Mouse (Mus musculus): ENCODE measurements around the gene Heg1. TPM values are rescaled to one million over a fixed set of nuclear protein-coding genes. Genes with fewer than 3 reads are reported as not detected.
A peak's percentile ranks its signal among the peaks of the same experiment; 100 is the strongest.

Heg1 gene
- polyA plus RNA-seq, 1 experiment from 2014 or later, result 22.9 TPM

- Histone ChIP-seq H3K9ac (replicated peaks; ENCODE audit: low read depth, low read length) (no peak overlapping the region), H3K27ac (ENCODE audit: low read length) (no peak overlapping the region), H3K36me3 (ENCODE audit: control insufficient read depth, insufficient read depth, low read length) (no peaks in the 10 kb centered on the region), H3K4me3 (ENCODE audit: low read depth, low read length) (no peak overlapping the region), H3K4me1 (ENCODE audit: control insufficient read depth, insufficient read depth, low read length) (peaks cover 3% of the 10 kb centered on the region; the same call in 1 of the 2 replicates), H3K4me2 (replicated peaks; ENCODE audit: low read depth, low read length) (no peak overlapping the region), H3K9me3 (ENCODE audit: control insufficient read depth, low read depth, low read length) (no peaks in the 10 kb centered on the region), H3K27me3 (ENCODE audit: control insufficient read depth, insufficient read depth, low read length) (no peaks in the 10 kb centered on the region)
- WGBS, result 70% methylated on average over 5 of the region's 5 CpGs
- ATAC-seq (ENCODE audit: insufficient number of reproducible peaks, insufficient read depth, low FRiP score, low read depth), result no peak
Measured at GRCm38 (mm10) chr16:33781789-33782728, 97.9 kb downstream of the Heg1 start.

- Histone ChIP-seq H3K27ac (ENCODE audit: low read length) (no peak overlapping the region), H3K4me3 (ENCODE audit: low read depth, low read length) (no peak overlapping the region), H3K27me3 (ENCODE audit: control insufficient read depth, insufficient read depth, low read length) (no peaks in the 10 kb centered on the region), H3K4me1 (ENCODE audit: control insufficient read depth, insufficient read depth, low read length) (peaks cover 3% of the 10 kb centered on the region; the same call in 1 of the 2 replicates), H3K9ac (replicated peaks; ENCODE audit: low read depth, low read length) (no peak overlapping the region), H3K36me3 (ENCODE audit: control insufficient read depth, insufficient read depth, low read length) (no peaks in the 10 kb centered on the region), H3K9me3 (ENCODE audit: control insufficient read depth, low read depth, low read length) (no peaks in the 10 kb centered on the region), H3K4me2 (replicated peaks; ENCODE audit: low read depth, low read length) (no peak overlapping the region)
- ATAC-seq (ENCODE audit: insufficient number of reproducible peaks, insufficient read depth, low FRiP score, low read depth), result no peak
- WGBS, result 75% methylated on average over 1 of the region's 1 CpGs
Measured at GRCm38 (mm10) chr16:33782729-33783091, 98.5 kb downstream of the Heg1 start.

- Histone ChIP-seq H3K27ac (ENCODE audit: low read length) (no peak overlapping the region), H3K4me3 (ENCODE audit: low read depth, low read length) (no peak overlapping the region), H3K27me3 (ENCODE audit: control insufficient read depth, insufficient read depth, low read length) (no peaks in the 10 kb centered on the region), H3K4me2 (replicated peaks; ENCODE audit: low read depth, low read length) (no peak overlapping the region), H3K36me3 (ENCODE audit: control insufficient read depth, insufficient read depth, low read length) (no peaks in the 10 kb centered on the region), H3K4me1 (ENCODE audit: control insufficient read depth, insufficient read depth, low read length) (peaks cover 3% of the 10 kb centered on the region; the same call in 1 of the 2 replicates), H3K9ac (replicated peaks; ENCODE audit: low read depth, low read length) (no peak overlapping the region), H3K9me3 (ENCODE audit: control insufficient read depth, low read depth, low read length) (no peaks in the 10 kb centered on the region)
- WGBS, result 85% methylated on average over 1 of the region's 1 CpGs
- no peak for ATAC-seq (ENCODE audit: insufficient number of reproducible peaks, insufficient read depth, low FRiP score, low read depth)
Measured at GRCm38 (mm10) chr16:33784547-33784946, 100.4 kb downstream of the Heg1 start.

- H3K9me3 ChIP-seq (ENCODE audit: control insufficient read depth, low read depth, low read length), result no peaks in the 10 kb centered on the region
- H3K4me1 ChIP-seq (ENCODE audit: control insufficient read depth, insufficient read depth, low read length), result peaks cover 3% of the 10 kb centered on the region; the same call in 1 of the 2 replicates
- no peaks in the 10 kb centered on the region for H3K36me3 ChIP-seq (ENCODE audit: control insufficient read depth, insufficient read depth, low read length)
- no peak for ATAC-seq (ENCODE audit: insufficient number of reproducible peaks, insufficient read depth, low FRiP score, low read depth)
- no peak overlapping the region; the same call in 1 of the 2 replicates for H3K27ac ChIP-seq (ENCODE audit: low read length)
- H3K4me2 ChIP-seq (replicated peaks; ENCODE audit: low read depth, low read length), result no peak overlapping the region
- no peaks in the 10 kb centered on the region for H3K27me3 ChIP-seq (ENCODE audit: control insufficient read depth, insufficient read depth, low read length)
- no peak overlapping the region for H3K9ac ChIP-seq (replicated peaks; ENCODE audit: low read depth, low read length)
- H3K4me3 ChIP-seq (ENCODE audit: low read depth, low read length), result no peak overlapping the region
- WGBS, result 63% methylated on average over 8 of the region's 8 CpGs
Measured at GRCm38 (mm10) chr16:33785092-33785704, 101.0 kb downstream of the Heg1 start.

- 71% methylated on average over 7 of the region's 7 CpGs for whole genome bisulfite sequencing
- Histone ChIP-seq H3K4me2 (replicated peaks; ENCODE audit: low read depth, low read length) (no peak overlapping the region), H3K36me3 (ENCODE audit: control insufficient read depth, insufficient read depth, low read length) (no peaks in the 10 kb centered on the region), H3K27me3 (ENCODE audit: control insufficient read depth, insufficient read depth, low read length) (no peaks in the 10 kb centered on the region), H3K27ac (ENCODE audit: low read length) (peak overlapping the region; percentile 58), H3K4me3 (ENCODE audit: low read depth, low read length) (no peak overlapping the region), H3K9ac (replicated peaks; ENCODE audit: low read depth, low read length) (no peak overlapping the region), H3K4me1 (ENCODE audit: control insufficient read depth, insufficient read depth, low read length) (peaks cover 1% of the 10 kb centered on the region; the same call in 1 of the 2 replicates), H3K9me3 (ENCODE audit: control insufficient read depth, low read depth, low read length) (no peaks in the 10 kb centered on the region)
- ATAC-seq (ENCODE audit: insufficient number of reproducible peaks, insufficient read depth, low FRiP score, low read depth), result peak; percentile 78
Measured at GRCm38 (mm10) chr16:33786657-33787390, 102.7 kb downstream of the Heg1 start.

- ATAC-seq (ENCODE audit: insufficient number of reproducible peaks, insufficient read depth, low FRiP score, low read depth), result no peak
- no peak within 1 kb of the TSS for H3K27ac ChIP-seq (ENCODE audit: low read length)
- H3K9ac ChIP-seq (replicated peaks; ENCODE audit: low read depth, low read length), result no peak within 1 kb of the TSS
- no peaks in the 10 kb centered on the region for H3K36me3 ChIP-seq (ENCODE audit: control insufficient read depth, insufficient read depth, low read length)
- H3K4me2 ChIP-seq (replicated peaks; ENCODE audit: low read depth, low read length), result no peak within 1 kb of the TSS
- H3K27me3 ChIP-seq (ENCODE audit: control insufficient read depth, insufficient read depth, low read length), result no peaks in the 10 kb centered on the region
- no peak within 1 kb of the TSS for H3K4me3 ChIP-seq (ENCODE audit: low read depth, low read length)
- WGBS, result 79% methylated on average over 10 of the region's 10 CpGs
- no peaks in the 10 kb centered on the region for H3K9me3 ChIP-seq (ENCODE audit: control insufficient read depth, low read depth, low read length)
- no peaks in the 10 kb centered on the region for H3K4me1 ChIP-seq (ENCODE audit: control insufficient read depth, insufficient read depth, low read length)
Measured at GRCm38 (mm10) chr16:33793846-33794791, 109.9 kb downstream of the Heg1 start, which contains the start of gene Muc13. TSS of gene Muc13 (plus strand) at chr16:33794037.

GRCm38 (mm10) chr16:33795106-33795505 is 110.9 kb downstream of the Heg1 start:
- H3K27me3 ChIP-seq (ENCODE audit: control insufficient read depth, insufficient read depth, low read length), result no peaks in the 10 kb centered on the region
- 71% methylated on average over 4 of the region's 4 CpGs for WGBS
- no peaks in the 10 kb centered on the region for H3K36me3 ChIP-seq (ENCODE audit: control insufficient read depth, insufficient read depth, low read length)
- H3K4me2 ChIP-seq (replicated peaks; ENCODE audit: low read depth, low read length), result no peak overlapping the region
- H3K27ac ChIP-seq (ENCODE audit: low read length), result no peak overlapping the region
- no peaks in the 10 kb centered on the region for H3K4me1 ChIP-seq (ENCODE audit: control insufficient read depth, insufficient read depth, low read length)
- H3K9ac ChIP-seq (replicated peaks; ENCODE audit: low read depth, low read length), result no peak overlapping the region
- H3K4me3 ChIP-seq (ENCODE audit: low read depth, low read length), result no peak overlapping the region
- no peak for ATAC-seq (ENCODE audit: insufficient number of reproducible peaks, insufficient read depth, low FRiP score, low read depth)
- H3K9me3 ChIP-seq (ENCODE audit: control insufficient read depth, low read depth, low read length), result no peaks in the 10 kb centered on the region

All from stomach, embryonic 14.5 days (tissue).